Mouse (Mus musculus) brain, embryonic 14.5 days (tissue): ENCODE results near the gene Mrps10. TPM values are rescaled to one million over a fixed set of nuclear protein-coding genes. Genes with fewer than 3 reads are reported as not detected.

ENCODE experiments used
- DNase-seq: peaks from one replicate; pipeline ENCODE4 v3.0.0-alpha.2; 2011; ENCODE audit warnings: low read depth
- CTCF ChIP-seq: fragments of 200-500 bp; IDR thresholded peaks from 2 replicates; pipeline ENCODE4 v1.5.1; 2012; ENCODE audit warnings: inconsistent platforms, mild to moderate bottlenecking, moderate library complexity, borderline replicate concordance; ENCODE audit not compliant: insufficient read depth, insufficient read length; ENCODE audit errors: extremely low read depth
- POLR2A ChIP-seq: fragments of 200-500 bp; IDR thresholded peaks from 2 replicates; pipeline ENCODE4 v1.6.1; 2012; ENCODE audit warnings: mild to moderate bottlenecking, inconsistent platforms, borderline replicate concordance; ENCODE audit not compliant: poor library complexity, insufficient read depth, insufficient read length, severe bottlenecking; ENCODE audit errors: extremely low read depth
- polyA plus RNA-seq: library from polyadenylated mRNA; depleted of rRNA; stranded (reverse); fragments of >200 nt; gene quantifications from 2 replicates; pipeline ENCODE4 v1.2.3, GENCODE M21; 2012; rRNA removed

Mrps10 gene
- polyA plus RNA-seq: 46.2 and 47.5 TPM in 2 replicates

DNA sequence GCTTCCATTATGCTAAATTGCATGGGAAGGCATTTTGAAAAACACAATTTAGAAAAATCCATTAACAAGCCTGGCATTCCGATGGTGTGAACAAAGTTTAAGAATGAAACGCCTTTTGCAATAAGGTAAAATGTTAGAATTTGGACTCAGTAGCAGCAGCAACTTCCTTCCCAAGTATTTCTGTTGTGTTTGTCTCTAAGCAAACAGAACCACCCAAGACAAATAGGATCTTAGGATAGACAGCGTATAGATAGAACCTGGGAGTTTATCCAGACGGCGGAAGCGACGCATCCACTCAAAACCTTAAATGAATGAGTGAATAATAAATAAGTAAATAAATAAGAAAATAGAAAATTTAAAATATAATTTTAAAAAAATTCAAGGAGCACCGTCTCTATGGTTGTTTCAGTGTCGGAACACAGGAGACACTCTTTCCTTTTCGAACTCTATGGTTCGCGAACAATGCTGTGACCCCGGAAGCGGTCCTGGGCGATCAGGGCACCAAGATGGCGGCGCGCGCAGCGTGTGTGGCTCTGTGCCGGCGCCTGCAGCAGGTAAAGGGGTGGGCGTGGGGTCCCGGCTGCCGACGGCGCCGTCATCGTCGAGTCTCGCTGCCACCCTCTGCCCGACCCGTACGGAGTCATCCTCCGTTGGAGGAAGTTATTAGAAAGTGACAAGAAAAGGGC, at the start of gene Mrps10:
Mrps10 (plus strand) TSS at position 487 of the 686 bp plus-strand sequence.
- peak; percentile 98 for DNase-seq
- peak; percentile 57; the same call in 1 of the 2 replicates for TF ChIP-seq POLR2A
- TF ChIP-seq CTCF: no peak

DNA sequence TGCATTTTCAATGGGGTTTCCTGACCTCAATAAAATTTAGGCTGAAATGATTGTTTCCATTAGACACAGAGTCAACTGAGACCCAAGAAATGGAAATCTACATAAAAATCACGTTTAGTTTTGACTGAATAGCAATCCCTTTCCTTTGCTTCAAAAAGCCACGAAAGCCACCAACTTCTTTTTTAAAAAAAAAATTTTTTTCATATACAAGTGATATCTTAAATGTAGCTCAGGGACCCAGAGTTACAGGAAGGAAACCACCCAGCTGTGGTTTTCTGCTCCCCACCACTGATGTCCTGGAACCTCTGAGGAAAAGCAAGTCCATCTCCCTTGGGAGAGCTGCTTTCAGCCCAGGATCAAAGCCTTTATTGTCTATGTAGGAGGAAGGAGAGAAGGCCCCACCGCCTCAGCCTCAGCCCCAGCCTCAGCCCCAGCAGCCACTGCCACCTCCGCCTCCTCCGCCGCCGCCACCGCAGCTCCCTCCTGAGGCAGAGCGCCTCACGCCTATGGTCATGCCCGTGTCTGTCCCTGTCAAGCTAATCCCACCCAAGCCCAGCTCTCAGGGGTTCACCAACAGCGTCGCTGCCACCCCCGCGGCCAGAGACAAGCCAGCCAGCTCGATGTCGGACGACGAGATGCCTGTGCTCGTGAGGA, 49.6 kb upstream of the Mrps10 start:
- no peak for TF ChIP-seq CTCF
- TF ChIP-seq POLR2A: no peak
- DNase-seq: no peak

DNA sequence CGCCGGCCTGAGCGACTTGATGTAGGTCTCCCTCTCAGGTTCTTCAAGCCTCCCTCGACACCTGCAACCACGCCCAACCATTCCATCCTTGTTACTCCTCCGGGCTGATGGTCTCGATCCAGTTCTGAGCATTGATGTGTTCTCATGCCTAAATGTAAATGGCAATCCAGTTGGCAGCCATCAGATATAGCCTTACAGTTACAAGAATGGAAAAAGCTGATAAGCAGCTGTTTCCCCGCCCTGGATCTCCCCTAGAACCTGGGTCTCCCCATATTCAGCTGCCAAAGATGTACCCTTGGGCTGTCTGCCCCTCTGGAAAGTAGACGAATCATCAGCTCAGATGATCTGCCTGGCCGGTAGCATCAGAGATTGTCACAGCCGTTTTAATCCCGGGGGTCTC, 48.9 kb upstream of the Mrps10 start:
- TF ChIP-seq CTCF (no peak), POLR2A (no peak)
- DNase-seq: no peak

GRCm38 (mm10) chr17:47322128-47322990, 46.3 kb upstream of the Mrps10 start:
- DNase-seq: no peak

GRCm38 (mm10) chr17:47322991-47323295, 45.7 kb upstream of the Mrps10 start:
- no peak for DNase-seq
- TF ChIP-seq POLR2A (no peak), CTCF (no peak)

More at GRCm38 (mm10) chr17:47322128-47322990, 46.3 kb upstream of the Mrps10 start:
- TF ChIP-seq CTCF (no peak), POLR2A (no peak)

DNA sequence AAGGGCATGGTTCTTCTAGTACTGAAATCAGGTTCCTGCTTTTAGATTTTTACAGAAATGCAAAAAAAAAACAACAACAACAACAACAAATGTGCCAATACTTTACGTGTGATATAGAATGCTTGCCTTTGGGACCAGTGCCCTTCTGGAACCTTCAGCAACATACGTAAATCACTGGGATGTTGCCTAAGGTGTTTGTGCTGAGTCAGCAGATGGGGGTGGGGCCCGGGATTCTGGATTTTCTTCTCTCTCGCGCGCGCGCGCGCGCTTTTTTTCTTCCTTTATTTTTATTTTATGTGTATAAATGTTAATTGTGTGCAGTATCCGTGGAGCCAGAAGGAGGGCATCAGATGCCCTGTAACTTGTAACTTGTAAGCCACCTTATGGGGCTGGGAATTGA, 41.1 kb upstream of the Mrps10 start:
- TF ChIP-seq POLR2A (no peak), CTCF (no peak)
- no peak for DNase-seq

DNA sequence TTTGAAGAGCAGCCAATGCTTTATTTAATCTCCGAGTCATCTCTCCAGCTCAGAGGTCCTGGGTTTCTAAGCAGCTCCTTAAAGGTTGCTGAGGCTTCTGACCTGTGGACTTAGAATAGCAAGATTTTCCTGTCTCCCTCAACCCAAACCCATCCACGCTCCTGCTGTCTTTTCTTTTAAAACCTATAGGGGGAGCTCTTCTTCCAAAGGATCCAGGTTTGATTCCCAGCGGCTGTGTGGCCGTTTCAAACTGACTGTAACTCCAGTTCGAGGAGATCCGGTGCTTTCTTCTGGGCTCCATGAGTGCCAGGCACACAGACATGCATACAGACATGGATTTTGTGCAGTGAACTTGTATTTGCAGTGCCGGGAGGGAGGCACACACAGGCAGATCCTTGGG, 40.7 kb upstream of the Mrps10 start:
- DNase-seq: no peak
- TF ChIP-seq CTCF (peak; percentile 45; the same call in 1 of the 2 replicates), POLR2A (no peak)

DNA sequence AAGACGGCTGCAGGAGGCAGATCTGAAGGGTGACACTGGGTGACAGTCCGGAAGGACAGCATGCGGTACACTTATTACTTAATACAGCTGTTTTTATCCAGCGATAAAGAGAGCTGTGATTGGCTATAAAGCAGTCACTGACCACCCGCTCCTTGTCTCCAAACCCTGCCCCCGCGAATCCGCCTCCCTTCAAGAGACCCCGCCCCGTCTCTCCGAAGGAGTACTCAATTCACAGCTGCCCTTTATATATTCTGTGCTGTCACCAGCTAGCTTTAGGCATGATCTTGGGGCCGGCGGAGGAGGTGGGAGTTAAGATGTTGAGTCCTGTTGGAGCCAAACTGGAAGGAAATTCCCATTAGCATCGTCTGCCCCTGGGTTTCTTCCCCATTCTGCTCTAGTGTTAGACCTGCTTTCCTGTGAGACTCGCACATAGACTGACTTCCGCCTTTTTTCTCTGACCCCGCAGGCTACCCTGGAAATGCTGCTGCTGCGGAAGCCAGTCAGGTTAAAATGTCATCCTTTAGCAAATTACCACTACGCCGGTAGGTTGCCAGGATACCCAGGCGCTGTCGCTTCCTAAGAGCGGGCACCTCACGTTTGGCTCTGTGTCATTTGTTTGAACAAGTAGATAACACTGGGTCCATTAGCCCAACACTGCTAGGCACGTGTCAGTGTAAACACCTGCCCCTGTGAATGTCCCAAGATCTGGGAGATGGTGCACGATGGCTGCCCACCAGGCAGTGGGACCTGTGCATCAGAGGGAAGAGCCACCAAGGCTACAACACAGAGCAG, 39.9 kb upstream of the Mrps10 start:
- no peak for DNase-seq
- TF ChIP-seq CTCF (no peak), POLR2A (no peak)

- no peak for DNase-seq
- TF ChIP-seq CTCF: no peak
- TF ChIP-seq POLR2A: no peak
These were observed 38.1 kb upstream of the Mrps10 start for GRCm38 (mm10) chr17:47330616-47331015.

DNA sequence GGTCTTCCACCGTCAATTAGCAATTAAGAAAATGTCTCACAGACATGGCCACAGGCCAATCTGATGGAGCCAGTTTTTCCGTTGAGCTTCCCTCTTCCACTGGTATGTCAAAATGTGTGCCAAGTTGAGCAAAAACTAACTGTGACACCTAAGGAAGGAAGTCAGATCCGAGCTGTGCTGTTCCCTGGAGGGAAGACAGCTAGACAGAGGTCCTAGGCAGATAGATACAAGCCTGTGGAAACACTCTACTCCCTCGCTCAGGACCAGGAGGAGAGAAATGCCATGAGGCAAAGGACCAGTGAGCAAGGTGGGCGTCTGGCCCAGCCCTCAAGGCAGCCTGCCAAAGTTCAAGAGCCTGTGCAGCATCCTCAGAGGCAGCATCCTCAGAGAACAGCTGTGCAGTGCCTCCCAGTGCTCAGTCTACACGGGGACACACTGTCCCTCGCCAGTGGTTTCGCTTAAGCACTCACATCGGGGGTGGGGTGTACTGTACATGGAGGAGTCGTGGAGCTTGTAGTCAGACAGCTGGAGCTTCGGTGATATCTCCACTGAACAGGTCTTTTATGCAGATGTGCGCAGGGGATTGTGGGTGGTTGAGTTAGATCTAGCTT, 36.6 kb upstream of the Mrps10 start:
- TF ChIP-seq CTCF (no peak), POLR2A (no peak)
- peak; percentile 52 for DNase-seq
